Mouse (Mus musculus): ENCODE measurements around the gene Sipa1.

Sipa1 gene

GRCm38 (mm10) chr19:5647791-5648190, 15.7 kb downstream of the Sipa1 start:
- in situ Hi-C loops (cut with MboI, MseI), result no loop called here

- in situ Hi-C loops (cut with MboI, MseI), result no loop called here
Observed at GRCm38 (mm10) chr19:5646731-5647330, 16.7 kb downstream of the Sipa1 start.

- in situ Hi-C loops (cut with MboI, MseI), result no loop called here
Observed at GRCm38 (mm10) chr19:5645280-5645679, 18.2 kb downstream of the Sipa1 start.

GRCm38 (mm10) chr19:5641641-5642040, 21.9 kb downstream of the Sipa1 start:
- in situ Hi-C loops (cut with MboI, MseI), result no loop called here

GRCm38 (mm10) chr19:5641021-5641420, 22.5 kb downstream of the Sipa1 start:
- in situ Hi-C loops (cut with MboI, MseI), result no loop called here

GRCm38 (mm10) chr19:5640339-5640738, 23.2 kb downstream of the Sipa1 start:
- in situ Hi-C loops (cut with MboI, MseI), result no loop called here

GRCm38 (mm10) chr19:5638416-5639005, 25.0 kb downstream of the Sipa1 start:
- in situ Hi-C loops (cut with MboI, MseI), result loop anchor here (5.0 kb wide), 1 partner anchor 36 kb away; the partner anchor contains the start of gene Rnaseh2c

- in situ Hi-C loops (cut with MboI, MseI), result loop anchor here (5.0 kb wide), 1 partner anchor 35 kb away; the partner anchor contains the start of gene Rnaseh2c
Observed at GRCm38 (mm10) chr19:5637069-5638047, 26.1 kb downstream of the Sipa1 start, which contains the start of gene Rela. Gene Rela (plus strand): TSS chr19:5637483.

- in situ Hi-C loops (cut with MboI, MseI), result loop anchor here (5.0 kb wide), 1 partner anchor 34 kb away; the partner anchor contains the start of gene Rnaseh2c
Observed at GRCm38 (mm10) chr19:5636571-5637041, 26.9 kb downstream of the Sipa1 start.

- in situ Hi-C loops (cut with MboI, MseI), result loop anchor here (5.0 kb wide), 1 partner anchor 34 kb away; the partner anchor contains the start of gene Rnaseh2c
Observed at GRCm38 (mm10) chr19:5636036-5636570, 27.4 kb downstream of the Sipa1 start.

GRCm38 (mm10) chr19:5632120-5632519, 31.4 kb downstream of the Sipa1 start:
- in situ Hi-C loops (cut with MboI, MseI), result no loop called here

GRCm38 (mm10) chr19:5629907-5630306, 33.6 kb downstream of the Sipa1 start:
- in situ Hi-C loops (cut with MboI, MseI), result no loop called here

GRCm38 (mm10) chr19:5625311-5625710, 38.2 kb downstream of the Sipa1 start:
- in situ Hi-C loops (cut with MboI, MseI), result no loop called here

- in situ Hi-C loops (cut with MboI, MseI), result no loop called here
Observed at GRCm38 (mm10) chr19:5621884-5622283, 41.6 kb downstream of the Sipa1 start.

- in situ Hi-C loops (cut with MboI, MseI), result no loop called here
Observed at GRCm38 (mm10) chr19:5620007-5620406, 43.5 kb downstream of the Sipa1 start.

- in situ Hi-C loops (cut with MboI, MseI), result no loop called here
Observed at GRCm38 (mm10) chr19:5614953-5615352, 48.6 kb downstream of the Sipa1 start.

- in situ Hi-C loops (cut with MboI, MseI), result no loop called here
Observed at GRCm38 (mm10) chr19:5612762-5613411, 50.6 kb downstream of the Sipa1 start.

GRCm38 (mm10) chr19:5611973-5612372, 51.5 kb downstream of the Sipa1 start:
- in situ Hi-C loops (cut with MboI, MseI), result no loop called here

GRCm38 (mm10) chr19:5609547-5610404, 53.7 kb downstream of the Sipa1 start, which contains the start of gene Kat5:
Gene Kat5 (minus strand): TSS chr19:5610237.
- in situ Hi-C loops (cut with MboI, MseI), result no loop called here

- in situ Hi-C loops (cut with MboI, MseI), result no loop called here
Observed at GRCm38 (mm10) chr19:5609171-5609546, 54.3 kb downstream of the Sipa1 start.
